Mouse (Mus musculus) embryonic facial prominence, embryonic 14.5 days (tissue): ENCODE data around the gene Mblac2. TPM values are rescaled to one million over a fixed set of nuclear protein-coding genes. Genes with fewer than 3 reads are reported as not detected.

Source experiments
- ATAC-seq: fragments of 200-750 bp; cut with Nextera tagmentation; 2 replicates; pipeline ENCODE4 v1.8.0; 2017; ENCODE audit warnings: low read depth, moderate number of reproducible peaks, moderate TSS enrichment
- DNase-seq: peaks from one replicate; pipeline ENCODE4 v3.0.0-alpha.2; 2015; ENCODE audit warnings: low spot score
- H3K27ac ChIP-seq: fragments of 300-500 bp; sonication (generic); replicated peaks from 2 replicates; pipeline ENCODE4 v1.5.1; 2014; ENCODE audit warnings: low read depth, mild to moderate bottlenecking, low read length, moderate library complexity
- H3K27me3 ChIP-seq: fragments of 300-500 bp; sonication (generic); replicated peaks from 2 replicates; pipeline ENCODE4 v1.6.1; 2014; ENCODE audit warnings: low read length; ENCODE audit not compliant: control insufficient read depth, insufficient read depth
- H3K36me3 ChIP-seq: fragments of 300-500 bp; sonication (generic); 2 replicates; pipeline ENCODE4 v1.6.1; 2014; ENCODE audit warnings: low read length, mixed read lengths; ENCODE audit not compliant: control insufficient read depth, insufficient read depth
- H3K4me1 ChIP-seq: fragments of 300-500 bp; sonication (generic); 2 replicates; pipeline ENCODE4 v1.6.1; 2014; ENCODE audit warnings: antibody characterized with exemption, low read length; ENCODE audit not compliant: control insufficient read depth, insufficient read depth
- H3K4me2 ChIP-seq: fragments of 300-500 bp; sonication (generic); 2 replicates; pipeline ENCODE4 v1.6.1; 2014; ENCODE audit warnings: low read depth, mild to moderate bottlenecking, low read length, moderate library complexity, mixed read lengths
- H3K4me3 ChIP-seq: fragments of 300-500 bp; sonication (generic); 2 replicates; pipeline ENCODE4 v1.5.1; 2014; ENCODE audit warnings: low read depth, mild to moderate bottlenecking, low read length
- H3K9ac ChIP-seq: fragments of 300-500 bp; sonication (generic); 2 replicates; pipeline ENCODE4 v1.6.1; 2014; ENCODE audit warnings: low read depth, mild to moderate bottlenecking, low read length, moderate library complexity, mixed read lengths
- H3K9me3 ChIP-seq: fragments of 300-500 bp; sonication (generic); 2 replicates; pipeline ENCODE4 v1.6.1; 2016; ENCODE audit warnings: low read length; ENCODE audit not compliant: control insufficient read depth
- WGBS: fragments of 180-500 bp; shearing (Covaris S2); extraction: QIAGEN DNeasy Blood & Tissue Kit; methylation state at CpG from one replicate; pipeline ENCODE4 v1.1.7; 2014; 5-methylcytosine and 5-hydroxymethylcytosine counted together
- polyA plus RNA-seq: library from polyadenylated mRNA; unstranded; fragments of >200 nt; fragmentation: Nextera tagmentation; extraction: Ambion mirVana; gene quantifications from 2 replicates; pipeline ENCODE4 v1.2.1, GENCODE M21; 2014

Gene Mblac2
- polyA plus RNA-seq, 1 experiment from 2014 or later: 8.9 TPM

- H3K4me3 ChIP-seq: no peak overlapping the region
- H3K4me2 ChIP-seq: no peak overlapping the region
- H3K27me3 ChIP-seq: no peaks in the 10 kb centered on the region
- H3K4me1 ChIP-seq: no peaks in the 10 kb centered on the region
- no peak for DNase-seq
- H3K36me3 ChIP-seq: peaks cover 4% of the 10 kb centered on the region; the same call in 1 of the 2 replicates
- H3K9ac ChIP-seq: no peak overlapping the region
- WGBS: 88% methylated on average over 3 of the region's 3 CpGs
- no peak for ATAC-seq
- H3K9me3 ChIP-seq: no peaks in the 10 kb centered on the region
- no peak overlapping the region for H3K27ac ChIP-seq
Observed at GRCm38 (mm10) chr13:81689587-81689986, 21.6 kb upstream of the Mblac2 start.

- Histone ChIP-seq H3K4me2 (no peak overlapping the region), H3K27me3 (no peaks in the 10 kb centered on the region), H3K27ac (no peak overlapping the region), H3K9me3 (no peaks in the 10 kb centered on the region), H3K36me3 (peaks cover 4% of the 10 kb centered on the region; the same call in 1 of the 2 replicates), H3K4me1 (no peaks in the 10 kb centered on the region), H3K4me3 (no peak overlapping the region), H3K9ac (no peak overlapping the region)
- ATAC-seq: no peak
- DNase-seq: peak; percentile 27
- 73% methylated on average over 10 of the region's 10 CpGs for WGBS
Observed at GRCm38 (mm10) chr13:81690477-81690876, 20.7 kb upstream of the Mblac2 start.

- Histone ChIP-seq H3K9me3 (no peaks in the 10 kb centered on the region), H3K4me1 (no peaks in the 10 kb centered on the region), H3K27ac (no peak overlapping the region), H3K9ac (no peak overlapping the region), H3K27me3 (no peaks in the 10 kb centered on the region), H3K36me3 (no peaks in the 10 kb centered on the region), H3K4me3 (no peak overlapping the region), H3K4me2 (no peak overlapping the region)
- DNase-seq (peak; percentile 22), ATAC-seq (no peak)
- WGBS: 60% methylated on average over 9 of the region's 9 CpGs
Observed at GRCm38 (mm10) chr13:81691606-81692005, 19.5 kb upstream of the Mblac2 start.

GRCm38 (mm10) chr13:81694446-81694845, 16.7 kb upstream of the Mblac2 start:
- H3K9ac ChIP-seq: no peak overlapping the region
- no peak overlapping the region for H3K4me3 ChIP-seq
- 94% methylated on average over 12 of the region's 12 CpGs for WGBS
- peaks cover 12% of the 10 kb centered on the region; the same call in 1 of the 2 replicates for H3K36me3 ChIP-seq
- no peaks in the 10 kb centered on the region for H3K4me1 ChIP-seq
- no peak overlapping the region for H3K4me2 ChIP-seq
- DNase-seq (no peak), ATAC-seq (no peak)
- H3K27me3 ChIP-seq: no peaks in the 10 kb centered on the region
- peaks cover 5% of the 10 kb centered on the region; the same call in 1 of the 2 replicates for H3K9me3 ChIP-seq
- no peak overlapping the region for H3K27ac ChIP-seq

GRCm38 (mm10) chr13:81703148-81703547, 8.0 kb upstream of the Mblac2 start:
- Histone ChIP-seq H3K4me1 (no peaks in the 10 kb centered on the region), H3K27ac (no peak overlapping the region), H3K36me3 (0 out of 2 replicates have a peak, but pooled peaks cover under 1% of the 10 kb centered on the region), H3K9me3 (no peaks in the 10 kb centered on the region), H3K27me3 (no peaks in the 10 kb centered on the region), H3K4me2 (no peak overlapping the region), H3K4me3 (no peak overlapping the region), H3K9ac (no peak overlapping the region)
- ATAC-seq: no peak
- WGBS: 85% methylated on average over 7 of the region's 7 CpGs
- no peak for DNase-seq

GRCm38 (mm10) chr13:81703621-81704020, 7.5 kb upstream of the Mblac2 start:
- H3K9me3 ChIP-seq: no peaks in the 10 kb centered on the region
- DNase-seq (no peak), ATAC-seq (no peak)
- H3K27me3 ChIP-seq: no peaks in the 10 kb centered on the region
- no peak overlapping the region for H3K27ac ChIP-seq
- no peak overlapping the region for H3K4me2 ChIP-seq
- H3K36me3 ChIP-seq: no peaks in the 10 kb centered on the region
- WGBS: 66% methylated on average over 9 of the region's 9 CpGs
- no peak overlapping the region for H3K4me3 ChIP-seq
- H3K9ac ChIP-seq: no peak overlapping the region
- no peaks in the 10 kb centered on the region for H3K4me1 ChIP-seq

GRCm38 (mm10) chr13:81706311-81706710, 4.8 kb upstream of the Mblac2 start:
- no peak for ATAC-seq
- H3K9me3 ChIP-seq: no peaks in the 10 kb centered on the region
- H3K36me3 ChIP-seq: no peaks in the 10 kb centered on the region
- no peak overlapping the region for H3K4me3 ChIP-seq
- no peak overlapping the region for H3K4me2 ChIP-seq
- whole genome bisulfite sequencing: 92% methylated on average over 5 of the region's 5 CpGs
- no peak overlapping the region for H3K27ac ChIP-seq
- H3K4me1 ChIP-seq: no peaks in the 10 kb centered on the region
- H3K9ac ChIP-seq: no peak overlapping the region
- H3K27me3 ChIP-seq: no peaks in the 10 kb centered on the region
- no peak for DNase-seq

GRCm38 (mm10) chr13:81709805-81710204, 1.3 kb upstream of the Mblac2 start:
- no peaks in the 10 kb centered on the region for H3K27me3 ChIP-seq
- H3K27ac ChIP-seq: no peak overlapping the region
- H3K4me2 ChIP-seq: peak overlapping the region; percentile 91
- DNase-seq (no peak), ATAC-seq (no peak)
- peak overlapping the region; percentile 81 for H3K4me3 ChIP-seq
- H3K9ac ChIP-seq: no peak overlapping the region; the same call in 1 of the 2 replicates
- H3K4me1 ChIP-seq: peaks cover 5% of the 10 kb centered on the region; the same call in 1 of the 2 replicates
- WGBS: 29% methylated on average over 4 of the region's 4 CpGs
- H3K9me3 ChIP-seq: no peaks in the 10 kb centered on the region
- no peaks in the 10 kb centered on the region for H3K36me3 ChIP-seq

- WGBS: 2% methylated on average over 7 of the region's 7 CpGs
Observed at GRCm38 (mm10) chr13:81710266-81710665, 875 bp upstream of the Mblac2 start.

More at GRCm38 (mm10) chr13:81710266-81710665, 875 bp upstream of the Mblac2 start:
- H3K27me3 ChIP-seq: no peaks in the 10 kb centered on the region
- no peaks in the 10 kb centered on the region for H3K36me3 ChIP-seq
- ATAC-seq (no peak), DNase-seq (no peak)
- peak overlapping the region; percentile 81 for H3K4me3 ChIP-seq
- peak overlapping the region; percentile 63 for H3K9ac ChIP-seq
- H3K9me3 ChIP-seq: no peaks in the 10 kb centered on the region
- peaks cover 5% of the 10 kb centered on the region; the same call in 1 of the 2 replicates for H3K4me1 ChIP-seq
- H3K4me2 ChIP-seq: peak overlapping the region; percentile 91
- peak overlapping the region; percentile 80 for H3K27ac ChIP-seq
